Mouse (Mus musculus): ENCODE data around the gene Cnksr1. TPM values are rescaled to one million over a fixed set of nuclear protein-coding genes. Genes with fewer than 3 reads are reported as not detected.

Gene Cnksr1
- total RNA-seq, 2 experiments from 2014 or later, result 7.5 to 8.9 TPM

DNA sequence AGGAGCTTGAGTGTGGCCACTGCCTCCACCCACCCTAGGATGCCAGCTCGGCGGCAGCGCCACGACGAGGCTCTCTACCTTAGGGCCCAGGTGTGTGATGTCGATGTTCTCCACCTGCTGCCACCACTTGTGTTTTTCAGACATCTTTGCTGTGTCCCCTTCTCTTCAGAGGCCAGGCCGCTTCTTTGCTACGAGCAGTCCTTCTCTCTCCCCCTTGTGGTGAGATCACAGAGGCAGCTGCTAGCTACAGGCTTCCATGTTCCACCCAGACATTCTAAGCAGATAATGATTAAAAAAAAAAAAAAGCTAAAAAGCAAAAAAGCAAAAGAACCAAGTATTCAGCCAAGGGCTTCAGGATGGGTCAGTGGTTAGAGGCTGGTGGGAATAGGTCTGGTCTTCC lies 11.0 kb downstream of the Cnksr1 start, which contains the start of gene Catsper4:
TSS of gene Catsper4 (minus strand) at position 190 of the 400 bp plus-strand sequence.
- DNase-seq, result no peak
- intact Hi-C loops (cut with DNase I; ENCODE audit: low total_unique reads), result no loop called here

DNA sequence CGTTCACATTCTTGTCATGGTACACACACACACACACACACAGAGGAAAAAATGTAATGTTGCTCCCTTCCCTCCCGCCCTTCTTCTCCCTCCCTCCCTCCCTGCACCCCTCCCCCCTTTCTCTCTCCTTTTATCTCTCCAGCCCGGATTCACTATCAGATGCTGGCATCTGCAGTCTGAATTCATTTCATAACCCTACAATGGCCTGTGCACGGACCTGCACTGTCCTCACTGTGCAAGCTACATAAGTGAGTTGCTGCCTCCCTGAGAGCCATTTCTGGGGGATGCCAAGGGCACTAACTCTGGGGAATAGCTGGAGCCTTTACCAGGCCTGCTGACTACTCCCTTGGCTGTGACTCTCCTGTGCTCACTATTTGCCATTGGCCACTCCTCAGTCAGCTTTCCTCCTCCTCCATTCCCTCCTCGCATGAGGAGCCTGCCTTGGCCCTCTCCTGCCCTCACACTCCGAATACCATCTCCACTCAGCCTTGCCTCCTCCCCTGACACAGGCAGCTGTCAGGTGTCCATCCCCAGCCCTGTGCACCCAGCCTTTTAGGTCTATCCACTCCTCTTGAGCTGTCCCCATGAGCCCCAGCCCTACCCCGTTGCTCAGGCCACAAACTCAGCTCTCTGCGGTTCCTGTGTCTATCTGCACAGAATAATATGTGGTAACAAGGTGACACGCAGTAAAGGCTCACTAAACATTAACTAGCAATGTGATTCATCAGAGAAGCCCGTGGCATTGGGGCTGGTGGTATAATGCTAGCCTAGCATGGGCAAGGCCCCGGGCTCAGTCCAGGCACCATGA lies 15.2 kb downstream of the Cnksr1 start:
- intact Hi-C loops (cut with DNase I; ENCODE audit: low total_unique reads), result no loop called here
- no peak for DNase-seq

DNA sequence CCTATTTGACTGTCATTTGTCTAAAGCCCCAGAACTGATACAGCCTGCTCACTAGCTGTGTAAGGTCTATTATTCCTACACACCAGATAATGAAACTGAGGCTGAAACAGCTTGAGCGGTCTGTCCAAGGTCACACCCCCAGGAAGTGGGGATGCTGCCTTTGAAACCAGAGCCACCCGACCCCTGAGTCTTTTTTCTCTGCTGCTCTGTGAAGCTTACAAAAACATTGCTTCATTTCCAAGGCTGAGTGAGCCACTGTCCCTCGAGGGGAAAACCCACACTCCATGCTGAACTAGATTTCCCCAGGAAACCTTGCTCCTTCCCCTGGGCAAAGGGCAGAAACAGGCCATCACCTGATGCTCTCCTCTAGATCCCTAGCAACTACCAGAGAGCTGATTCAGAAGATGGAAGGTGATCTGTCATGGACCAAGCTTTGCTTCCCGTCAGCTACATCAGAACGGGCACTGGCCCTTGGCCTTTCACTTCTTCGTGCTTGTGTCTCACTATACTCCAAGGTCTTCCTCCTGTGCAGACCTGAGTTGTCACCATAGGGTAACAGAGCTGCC lies 31.6 kb downstream of the Cnksr1 start:
- intact Hi-C loops (cut with DNase I; ENCODE audit: low total_unique reads), result no loop called here
- no peak for DNase-seq

DNA sequence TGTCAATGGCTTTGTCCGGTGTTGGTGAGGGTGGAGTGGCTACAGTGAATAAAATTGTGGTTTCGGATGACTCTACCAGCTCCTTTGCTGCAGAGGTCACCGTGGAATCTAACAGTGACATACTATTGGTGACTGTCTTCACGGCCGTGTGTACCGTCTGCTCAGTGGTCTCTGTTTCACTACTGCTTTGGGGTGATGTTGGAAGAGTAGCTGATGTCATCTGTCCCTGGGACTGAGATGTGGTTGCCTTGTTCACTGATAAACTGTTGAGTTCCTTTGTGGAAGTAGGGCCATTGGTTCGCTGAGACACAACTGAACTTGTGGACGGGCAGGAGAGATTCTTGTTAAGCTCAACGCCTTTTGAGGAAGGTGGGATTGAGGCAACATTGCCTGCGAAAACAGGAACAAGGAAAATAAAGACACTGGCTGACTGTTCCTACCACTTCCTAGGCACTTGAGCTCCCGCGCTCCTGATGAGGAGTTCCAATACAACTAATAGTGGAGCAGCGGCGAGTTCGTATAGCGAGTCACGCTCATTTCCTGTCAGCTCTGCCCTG lies 34.8 kb downstream of the Cnksr1 start:
- intact Hi-C loops (cut with DNase I; ENCODE audit: low total_unique reads), result no loop called here
- DNase-seq, result no peak

DNA sequence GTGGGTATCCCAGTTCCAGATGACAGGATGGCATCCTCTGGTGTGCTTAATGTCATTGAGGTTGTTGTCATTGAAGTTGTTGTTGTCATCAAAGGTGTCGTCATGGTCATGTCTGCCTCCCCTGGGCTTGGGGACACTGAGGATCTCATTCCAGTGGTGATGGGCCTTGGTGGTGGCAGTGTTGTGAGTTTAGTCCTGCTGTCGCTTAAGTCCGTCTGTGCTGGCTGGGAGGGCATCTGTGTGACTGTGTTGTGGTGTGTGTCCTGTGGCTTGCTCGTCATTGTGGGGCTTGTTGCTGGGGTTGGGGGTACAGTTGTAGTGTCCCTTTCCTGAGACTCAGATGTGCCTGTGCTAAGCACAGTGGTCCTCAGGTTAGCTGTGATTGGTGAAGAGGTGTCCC lies 35.3 kb downstream of the Cnksr1 start, which contains the start of gene Gm7534:
TSS of gene Gm7534 (minus strand) at position 101 of the 400 bp plus-strand sequence.
- no peak for DNase-seq
- intact Hi-C loops (cut with DNase I; ENCODE audit: low total_unique reads), result no loop called here

DNA sequence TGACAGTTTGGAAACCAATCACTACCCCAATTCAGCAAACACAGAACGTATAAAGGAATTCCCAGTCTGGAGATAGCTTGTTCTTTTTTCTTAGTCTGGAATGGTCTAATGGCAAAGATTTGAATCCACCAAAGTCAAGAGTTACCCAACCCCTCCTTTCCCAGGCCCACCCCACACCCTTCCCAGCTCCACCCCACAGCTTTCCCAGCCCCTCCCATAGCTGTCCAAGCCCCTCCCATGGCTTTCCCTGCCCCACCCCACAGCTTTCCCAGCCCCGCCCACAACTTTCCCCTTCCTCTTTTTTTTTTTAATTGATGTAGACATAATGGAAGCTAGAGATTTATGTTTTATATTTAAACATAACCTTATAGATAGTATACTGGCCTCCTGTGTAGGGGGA lies 38.8 kb downstream of the Cnksr1 start:
- intact Hi-C loops (cut with DNase I; ENCODE audit: low total_unique reads), result no loop called here

DNA sequence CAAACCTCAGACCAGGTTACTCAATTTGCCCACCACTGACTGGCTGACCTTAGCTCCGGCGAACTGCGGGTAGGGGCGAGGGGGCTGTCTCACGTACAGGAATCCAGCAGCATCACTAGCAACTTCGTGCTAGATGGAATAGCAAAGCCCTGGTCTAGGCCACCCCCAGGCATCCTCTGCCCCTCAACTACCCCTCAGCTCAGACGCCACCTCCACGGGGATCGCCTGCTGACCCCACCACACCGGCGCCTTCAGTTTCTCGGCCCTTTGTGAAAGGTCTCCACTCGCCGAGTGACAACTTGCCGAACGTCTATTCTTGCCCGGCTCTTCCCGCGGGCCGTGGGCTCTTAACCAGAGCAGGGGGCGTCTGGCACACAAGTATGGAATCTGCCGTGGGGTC lies 51.9 kb downstream of the Cnksr1 start:
- intact Hi-C loops (cut with DNase I; ENCODE audit: low total_unique reads), result loop anchor here (5.0 kb wide), 1 partner anchor 96 kb away; no protein-coding TSS in a partner anchor
- DNase-seq, result no peak

More for the DNA sequence above, 38.8 kb downstream of the Cnksr1 start:
- no peak for DNase-seq

DNA sequence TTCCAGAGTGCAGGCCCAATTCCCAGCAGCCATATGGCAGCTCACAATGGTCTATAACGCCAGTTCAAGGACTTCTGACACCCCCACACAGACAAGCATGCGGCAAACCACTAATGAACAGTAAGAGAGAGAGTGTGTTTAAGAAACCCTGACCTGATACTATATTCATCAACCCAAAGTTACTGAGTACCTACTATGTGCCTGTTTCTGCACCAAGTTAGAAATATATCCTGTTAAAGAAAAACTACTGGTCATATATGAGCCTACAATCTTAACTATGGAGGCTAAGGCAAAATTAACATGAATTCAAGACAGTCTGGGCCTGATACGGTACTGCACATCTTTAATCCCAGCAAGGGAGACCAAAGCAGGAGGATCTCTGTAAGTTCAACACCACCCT lies 52.6 kb downstream of the Cnksr1 start:
- DNase-seq, result no peak
- intact Hi-C loops (cut with DNase I; ENCODE audit: low total_unique reads), result loop anchor here (5.0 kb wide), 1 partner anchor 97 kb away; no protein-coding TSS in a partner anchor

DNA sequence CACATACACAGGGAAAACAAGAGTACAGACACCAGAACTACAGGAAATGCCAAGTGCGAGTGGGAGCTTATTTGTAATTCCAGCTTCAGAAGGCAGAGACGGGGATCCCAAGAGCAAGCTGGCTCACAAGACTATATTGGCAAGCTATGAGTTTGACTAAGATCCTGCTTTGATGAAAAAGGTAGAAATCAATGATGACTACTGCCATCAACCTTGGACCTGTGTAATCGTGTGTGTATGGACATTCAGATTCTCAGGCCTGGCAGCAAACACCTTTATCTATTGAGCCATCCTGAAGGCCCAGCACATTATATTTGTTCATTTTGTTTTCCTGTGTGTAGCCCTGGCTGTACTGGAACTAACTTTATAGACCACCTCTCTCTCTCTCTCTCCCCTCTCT lies 54.5 kb downstream of the Cnksr1 start:
- intact Hi-C loops (cut with DNase I; ENCODE audit: low total_unique reads), result no loop called here

DNA sequence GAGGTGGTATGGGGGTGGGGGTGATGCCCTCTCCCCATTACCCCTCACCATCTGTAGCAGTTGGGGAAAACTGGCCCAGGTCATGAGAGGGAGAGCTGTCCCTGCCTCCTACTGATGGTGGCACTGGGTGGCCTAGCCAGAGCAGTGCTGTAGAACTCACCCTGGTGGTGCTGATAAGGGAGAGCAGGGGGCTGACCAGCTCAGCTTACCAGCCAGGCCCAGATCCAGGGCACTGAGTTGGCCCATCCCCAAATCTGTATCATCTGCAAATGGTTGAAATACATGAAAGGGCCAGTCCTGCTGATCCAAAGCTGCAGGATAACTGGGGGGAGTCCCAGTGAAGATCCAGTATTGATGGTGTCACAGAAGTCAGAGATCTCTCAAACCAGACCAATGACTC lies 56.4 kb downstream of the Cnksr1 start:
- no peak for DNase-seq
- intact Hi-C loops (cut with DNase I; ENCODE audit: low total_unique reads), result no loop called here

More for the DNA sequence above, 54.5 kb downstream of the Cnksr1 start:
- DNase-seq, result no peak

DNA sequence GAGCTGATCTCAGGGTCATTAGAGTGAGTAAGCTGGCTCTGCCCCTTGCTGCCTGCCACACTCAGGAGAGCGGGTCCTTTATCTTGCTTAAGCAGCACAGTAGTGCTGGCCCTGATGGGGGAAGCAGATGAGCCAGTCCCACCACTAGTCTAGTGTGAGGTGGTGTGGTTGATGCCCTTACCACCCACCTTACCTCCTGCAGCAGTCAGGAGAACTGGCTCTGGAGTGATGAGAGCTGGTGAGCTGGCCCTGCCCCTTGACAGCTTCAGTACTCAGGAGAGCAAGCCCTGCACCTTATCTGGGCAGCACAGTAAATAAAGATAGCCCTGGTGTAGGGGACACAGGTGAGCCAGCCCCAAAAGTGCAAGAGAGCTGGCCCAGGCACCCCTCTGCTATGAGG lies 57.1 kb downstream of the Cnksr1 start:
- intact Hi-C loops (cut with DNase I; ENCODE audit: low total_unique reads), result no loop called here
- no peak for DNase-seq

Other genes starting within 250 kb of the Cnksr1 start
- 10 to 100 TPM; 11.3 to 13.0 TPM for gene Dhdds, start 237.5 kb downstream of the Cnksr1 start, total RNA-seq (2021)
- 1 to 10 TPM; 1.9 to 3.0 TPM for gene Lin28a, start 219.6 kb downstream of the Cnksr1 start, total RNA-seq (2021)
- not detected for gene Zfp683, start 184.6 kb downstream of the Cnksr1 start, total RNA-seq (2021)
- not detected for gene Crybg2, start 177.6 kb downstream of the Cnksr1 start, total RNA-seq (2021)
- gene Cd52, start 143.3 kb downstream of the Cnksr1 start, total RNA-seq (2021), result 1 to 10 TPM in 1 of 2 experiments, under 1 TPM in 1; 0.51 to 1.7 TPM
- 1 to 10 TPM in 1 of 2 experiments, under 1 TPM in 1; 0.70 to 1.2 TPM for gene Ubxn11, start 135.8 kb downstream of the Cnksr1 start, total RNA-seq (2021)
- 10 to 100 TPM; 30.4 to 37.5 TPM for gene Sh3bgrl3, start 109.6 kb downstream of the Cnksr1 start, total RNA-seq (2021)
- gene Cep85, start 51.3 kb downstream of the Cnksr1 start, total RNA-seq (2021), result 10 to 100 TPM; 31.9 to 49.8 TPM
- gene Gm7534, start 35.4 kb downstream of the Cnksr1 start, total RNA-seq (2021), result not detected
- under 1 TPM; 0.16 to 0.23 TPM for gene Catsper4, start 11.0 kb downstream of the Cnksr1 start, total RNA-seq (2021)
- not detected for gene E130218I03Rik, start 5.3 kb upstream of the Cnksr1 start, total RNA-seq (2021)
- 1 to 10 TPM; 4.1 to 4.7 TPM for gene Zfp593, start 7.2 kb upstream of the Cnksr1 start, total RNA-seq (2021)
- gene Gm30191, start 8.5 kb upstream of the Cnksr1 start, total RNA-seq (2021), result not detected
- gene Grrp1, start 15.7 kb upstream of the Cnksr1 start, total RNA-seq (2021), result 1 to 10 TPM; 5.9 to 6.0 TPM
- 1 to 10 TPM; 4.8 to 5.3 TPM for gene Pdik1l, start 49.5 kb upstream of the Cnksr1 start, total RNA-seq (2021)
- 100 to 1,000 TPM; 103 to 224 TPM for gene Trim63, start 76.7 kb upstream of the Cnksr1 start, total RNA-seq (2021)
- 1 to 10 TPM in 1 of 2 experiments, under 1 TPM in 1; 0.47 to 6.3 TPM for gene Slc30a2, start 104.8 kb upstream of the Cnksr1 start, total RNA-seq (2021)
- 10 to 100 TPM; 36.3 to 37.2 TPM for gene Extl1, start 145.5 kb upstream of the Cnksr1 start, total RNA-seq (2021)
- 1 to 10 TPM; 3.2 to 3.4 TPM for gene Pafah2, start 157.9 kb upstream of the Cnksr1 start, total RNA-seq (2021)
- 10 to 100 TPM; 29.4 to 37.7 TPM for gene Stmn1, start 229.9 kb upstream of the Cnksr1 start, total RNA-seq (2021)

Data from gastrocnemius, postnatal 14 days (tissue).